Mouse (Mus musculus): Measurements from ENCODE around the gene Ckm. TPM values are rescaled to one million over a fixed set of nuclear protein-coding genes. Genes with fewer than 3 reads are reported as not detected.

The Ckm gene
- polyA plus RNA-seq, 1 experiment from 2014 or later, result 25.2 TPM

GRCm38 (mm10) chr7:19444801-19445200, 40.2 kb downstream of the Ckm start:
- no peak for ATAC-seq
- Histone ChIP-seq H3K9me3 (ENCODE audit: control insufficient read depth) (no peaks in the 10 kb centered on the region), H3K4me3 (ENCODE audit: low read depth, low read length) (no peak overlapping the region), H3K4me2 (replicated peaks; ENCODE audit: low read depth) (no peak overlapping the region), H3K27ac (ENCODE audit: low read depth, low read length) (no peak overlapping the region), H3K4me1 (replicated peaks; ENCODE audit: control insufficient read depth, insufficient read depth, low read length) (no peaks in the 10 kb centered on the region), H3K9ac (ENCODE audit: low read depth, low read length) (no peak overlapping the region), H3K36me3 (ENCODE audit: control insufficient read depth, insufficient read depth) (peaks cover 74% of the 10 kb centered on the region), H3K27me3 (replicated peaks; ENCODE audit: control insufficient read depth, insufficient read depth, low read length) (no peaks in the 10 kb centered on the region)
- no peak for TF ChIP-seq CTCF (IDR thresholded peaks at IDR 0.05; ENCODE audit: low read depth)
- WGBS, result 87% methylated on average over 12 of the region's 12 CpGs

- no peak for ATAC-seq
- Histone ChIP-seq H3K36me3 (ENCODE audit: control insufficient read depth, insufficient read depth) (peaks cover 66% of the 10 kb centered on the region), H3K27ac (ENCODE audit: low read depth, low read length) (no peak overlapping the region), H3K4me3 (ENCODE audit: low read depth, low read length) (no peak overlapping the region), H3K27me3 (replicated peaks; ENCODE audit: control insufficient read depth, insufficient read depth, low read length) (no peaks in the 10 kb centered on the region), H3K4me2 (replicated peaks; ENCODE audit: low read depth) (no peak overlapping the region), H3K4me1 (replicated peaks; ENCODE audit: control insufficient read depth, insufficient read depth, low read length) (no peaks in the 10 kb centered on the region), H3K9ac (ENCODE audit: low read depth, low read length) (no peak overlapping the region), H3K9me3 (ENCODE audit: control insufficient read depth) (no peaks in the 10 kb centered on the region)
- no peak for TF ChIP-seq CTCF (IDR thresholded peaks at IDR 0.05; ENCODE audit: low read depth)
- 95% methylated on average over 15 of the region's 16 CpGs for WGBS
Measured at GRCm38 (mm10) chr7:19447689-19448088, 43.1 kb downstream of the Ckm start.

GRCm38 (mm10) chr7:19449165-19449564, 44.6 kb downstream of the Ckm start:
- Histone ChIP-seq H3K4me2 (replicated peaks; ENCODE audit: low read depth) (no peak overlapping the region), H3K4me1 (replicated peaks; ENCODE audit: control insufficient read depth, insufficient read depth, low read length) (no peaks in the 10 kb centered on the region), H3K9ac (ENCODE audit: low read depth, low read length) (no peak overlapping the region), H3K9me3 (ENCODE audit: control insufficient read depth) (no peaks in the 10 kb centered on the region), H3K4me3 (ENCODE audit: low read depth, low read length) (no peak overlapping the region), H3K27ac (ENCODE audit: low read depth, low read length) (no peak overlapping the region), H3K27me3 (replicated peaks; ENCODE audit: control insufficient read depth, insufficient read depth, low read length) (no peaks in the 10 kb centered on the region), H3K36me3 (ENCODE audit: control insufficient read depth, insufficient read depth) (peaks cover 58% of the 10 kb centered on the region)
- ATAC-seq, result no peak
- 89% methylated on average over 12 of the region's 12 CpGs for WGBS
- TF ChIP-seq CTCF (IDR thresholded peaks at IDR 0.05; ENCODE audit: low read depth), result no peak

- WGBS, result 94% methylated on average over 4 of the region's 4 CpGs
- H3K9me3 ChIP-seq (ENCODE audit: control insufficient read depth), result no peaks in the 10 kb centered on the region
- peaks cover 16% of the 10 kb centered on the region for H3K36me3 ChIP-seq (ENCODE audit: control insufficient read depth, insufficient read depth)
- no peak for ATAC-seq
- no peak for TF ChIP-seq CTCF (IDR thresholded peaks at IDR 0.05; ENCODE audit: low read depth)
- H3K4me3 ChIP-seq (ENCODE audit: low read depth, low read length), result no peak overlapping the region
- no peaks in the 10 kb centered on the region for H3K4me1 ChIP-seq (replicated peaks; ENCODE audit: control insufficient read depth, insufficient read depth, low read length)
- H3K27me3 ChIP-seq (replicated peaks; ENCODE audit: control insufficient read depth, insufficient read depth, low read length), result no peaks in the 10 kb centered on the region
- H3K4me2 ChIP-seq (replicated peaks; ENCODE audit: low read depth), result no peak overlapping the region
- H3K9ac ChIP-seq (ENCODE audit: low read depth, low read length), result no peak overlapping the region
- no peak overlapping the region for H3K27ac ChIP-seq (ENCODE audit: low read depth, low read length)
Measured at GRCm38 (mm10) chr7:19455186-19455585, 50.6 kb downstream of the Ckm start.

- no peak overlapping the region for H3K9ac ChIP-seq (ENCODE audit: low read depth, low read length)
- H3K4me1 ChIP-seq (replicated peaks; ENCODE audit: control insufficient read depth, insufficient read depth, low read length), result no peaks in the 10 kb centered on the region
- TF ChIP-seq CTCF (IDR thresholded peaks at IDR 0.05; ENCODE audit: low read depth), result no peak
- H3K4me2 ChIP-seq (replicated peaks; ENCODE audit: low read depth), result no peak overlapping the region
- H3K36me3 ChIP-seq (ENCODE audit: control insufficient read depth, insufficient read depth), result peaks cover 10% of the 10 kb centered on the region; the same call in 1 of the 2 replicates
- 67% methylated on average over 11 of the region's 11 CpGs for WGBS
- no peak overlapping the region for H3K27ac ChIP-seq (ENCODE audit: low read depth, low read length)
- ATAC-seq, result no peak
- no peaks in the 10 kb centered on the region for H3K27me3 ChIP-seq (replicated peaks; ENCODE audit: control insufficient read depth, insufficient read depth, low read length)
- no peak overlapping the region for H3K4me3 ChIP-seq (ENCODE audit: low read depth, low read length)
- no peaks in the 10 kb centered on the region for H3K9me3 ChIP-seq (ENCODE audit: control insufficient read depth)
Measured at GRCm38 (mm10) chr7:19455819-19456495, 51.4 kb downstream of the Ckm start.

GRCm38 (mm10) chr7:19456628-19457027, 52.1 kb downstream of the Ckm start:
- Histone ChIP-seq H3K27ac (ENCODE audit: low read depth, low read length) (no peak overlapping the region), H3K36me3 (ENCODE audit: control insufficient read depth, insufficient read depth) (peaks cover 4% of the 10 kb centered on the region; the same call in 1 of the 2 replicates), H3K9me3 (ENCODE audit: control insufficient read depth) (no peaks in the 10 kb centered on the region), H3K4me3 (ENCODE audit: low read depth, low read length) (no peak overlapping the region), H3K27me3 (replicated peaks; ENCODE audit: control insufficient read depth, insufficient read depth, low read length) (no peaks in the 10 kb centered on the region), H3K4me2 (replicated peaks; ENCODE audit: low read depth) (no peak overlapping the region), H3K4me1 (replicated peaks; ENCODE audit: control insufficient read depth, insufficient read depth, low read length) (no peaks in the 10 kb centered on the region), H3K9ac (ENCODE audit: low read depth, low read length) (no peak overlapping the region)
- ATAC-seq, result no peak
- WGBS, result 95% methylated on average over 7 of the region's 7 CpGs
- no peak for TF ChIP-seq CTCF (IDR thresholded peaks at IDR 0.05; ENCODE audit: low read depth)
